Mouse (Mus musculus): Measurements from ENCODE around the gene Itfg2. TPM values are rescaled to one million over a fixed set of nuclear protein-coding genes. Genes with fewer than 3 reads are reported as not detected.

Gene Itfg2
- total and polyA plus RNA-seq, 3 experiments = 8.0 to 45.1 (median 17.9) TPM

DNA sequence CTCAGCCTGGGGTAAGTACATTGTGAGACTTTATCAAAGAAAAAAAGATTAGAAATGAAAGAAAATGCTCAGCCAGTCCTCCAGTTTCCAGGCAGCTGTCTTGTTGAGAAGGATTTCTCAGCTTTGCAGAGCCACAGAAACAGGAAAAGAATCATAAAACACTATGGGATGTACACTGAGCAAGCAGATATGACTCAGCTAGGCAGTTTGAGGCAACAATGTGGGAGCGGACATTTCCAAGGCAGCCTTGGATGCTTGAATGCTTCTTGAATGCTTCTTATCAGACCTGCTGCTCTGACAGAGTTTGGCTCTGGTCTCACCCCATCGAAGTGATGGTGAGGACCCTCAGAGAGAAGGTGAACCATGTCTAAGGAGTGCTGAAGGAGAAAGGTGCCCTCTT is 3.7 kb downstream of the Itfg2 start:
- Histone ChIP-seq H3K9ac (ENCODE audit: insufficient read depth, low read depth) (no peak overlapping the region), H3K4me3 (replicated peaks in 1 of 3; ENCODE audit: low read depth in 2 of 3, low read length in 2 of 3, poor library complexity in 1 of 3) (no peak overlapping the region), H3K27ac (ENCODE audit: insufficient read depth, low read depth) (no peak overlapping the region), H3K4me1 (ENCODE audit: control insufficient read depth in 1 of 2, insufficient read depth in 2 of 2) (peaks cover under 1 to 20% of the 10 kb centered on the region in 2 experiments; a peak in 3 of 4 replicates), H3K79me2 (replicated peaks; ENCODE audit: control insufficient read depth, extremely low read depth, insufficient read depth, poor library complexity, severe bottlenecking) (peaks cover 21% of the 10 kb centered on the region), H3K27me3 (replicated peaks) (no peaks in the 10 kb centered on the region), H3K4me2 (ENCODE audit: insufficient read depth, low read depth, poor library complexity, severe bottlenecking) (no peak overlapping the region), H3K36me3 (replicated peaks in 1 of 2; ENCODE audit: control insufficient read depth in 1 of 2, insufficient read depth in 1 of 2, low read length in 1 of 2) (peaks cover 4 to 37% of the 10 kb centered on the region in 2 experiments), H3K9me3 (replicated peaks; ENCODE audit: low read length) (no peaks in the 10 kb centered on the region)
- in situ Hi-C loops (cut with MboI; ENCODE audit: low pct_ligation_motif_present, low pct_unique_long_range_greater_than_20kb, low sequenced_read_pairs) = no loop called here
- TF ChIP-seq CTCF (conservative IDR thresholded peaks at IDR 0.05 in 1 of 2, IDR thresholded peaks at IDR 0.05 in 1 of 2; ENCODE audit: low read depth in 2 of 2, low read length in 2 of 2) = no peak
- DNase-seq (ENCODE audit: extremely low read depth) = no peak
- dilution Hi-C loops (cut with MboI; ENCODE audit: extremely low pct_ligation_motif_present, extremely low pct_unique_long_range_greater_than_20kb, low sequenced_read_pairs) = no loop called here

DNA sequence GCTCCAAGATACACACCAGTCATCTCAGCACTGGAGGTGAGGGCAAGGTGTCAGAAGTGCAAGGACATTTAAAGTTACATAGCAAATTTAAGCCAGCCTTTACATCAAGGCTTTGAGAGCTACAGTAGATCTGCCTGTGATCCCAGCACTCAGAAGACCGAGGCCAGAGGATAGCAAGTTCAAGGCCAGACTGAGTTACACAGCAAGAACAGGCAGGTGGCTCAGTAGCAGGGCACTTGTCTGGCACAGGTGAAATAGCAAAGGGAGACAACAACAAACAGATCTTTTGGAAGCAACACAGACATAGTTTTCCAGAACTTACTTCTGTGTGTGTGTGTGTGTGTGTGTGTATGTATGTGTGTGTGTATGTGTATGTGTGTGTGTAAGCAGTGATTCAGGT is 6.7 kb downstream of the Itfg2 start:
- H3K79me2 ChIP-seq (replicated peaks; ENCODE audit: control insufficient read depth, extremely low read depth, insufficient read depth, poor library complexity, severe bottlenecking) = peaks cover 16% of the 10 kb centered on the region
- peaks cover 19 to 55% of the 10 kb centered on the region in 2 experiments for H3K36me3 ChIP-seq (replicated peaks in 1 of 2; ENCODE audit: control insufficient read depth in 1 of 2, insufficient read depth in 1 of 2, low read length in 1 of 2)
- TF ChIP-seq TBP (conservative IDR thresholded peaks at IDR 0.05; ENCODE audit: low read depth, low read length) (no peak), IRF4 (IDR thresholded peaks at IDR 0.05; ENCODE audit: low read depth, low read length) (no peak), POLR2AphosphoS2 (IDR thresholded peaks at IDR 0.05; ENCODE audit: low read depth, low read length) (no peak), CTCF (conservative IDR thresholded peaks at IDR 0.05 in 1 of 2, IDR thresholded peaks at IDR 0.05 in 1 of 2; ENCODE audit: low read depth in 2 of 2, low read length in 2 of 2) (no peak), MAFK (IDR thresholded peaks at IDR 0.05; ENCODE audit: insufficient replicate concordance, low read length) (no peak), CHD1 (IDR thresholded peaks at IDR 0.05; ENCODE audit: low read depth, low read length) (no peak), ZMIZ1 (IDR thresholded peaks at IDR 0.05; ENCODE audit: low read depth, low read length) (no peak), GABPA (IDR thresholded peaks at IDR 0.05; ENCODE audit: insufficient replicate concordance, low read depth, low read length) (no peak), NELFE (IDR thresholded peaks at IDR 0.05; ENCODE audit: low read depth, low read length) (no peak), MXI1 (IDR thresholded peaks at IDR 0.05; ENCODE audit: low read depth, low read length) (no peak), JUN (IDR thresholded peaks at IDR 0.05; ENCODE audit: insufficient read depth, low read depth, low read length) (no peak), USF1 (IDR thresholded peaks at IDR 0.05; ENCODE audit: low read depth, low read length) (no peak), SIN3A (IDR thresholded peaks at IDR 0.05; ENCODE audit: low read length) (no peak)
- in situ Hi-C loops (cut with MboI; ENCODE audit: low pct_ligation_motif_present, low pct_unique_long_range_greater_than_20kb, low sequenced_read_pairs) = no loop called here
- H3K4me1 ChIP-seq (ENCODE audit: control insufficient read depth in 1 of 2, insufficient read depth in 2 of 2) = peaks cover 5 to 21% of the 10 kb centered on the region in 2 experiments
- H3K4me3 ChIP-seq (replicated peaks in 1 of 3; ENCODE audit: low read depth in 2 of 3, low read length in 2 of 3, poor library complexity in 1 of 3) = no peak overlapping the region
- H3K4me2 ChIP-seq (ENCODE audit: insufficient read depth, low read depth, poor library complexity, severe bottlenecking) = no peak overlapping the region
- H3K9ac ChIP-seq (ENCODE audit: insufficient read depth, low read depth) = no peak overlapping the region
- H3K27me3 ChIP-seq (replicated peaks) = no peaks in the 10 kb centered on the region
- no peaks in the 10 kb centered on the region for H3K9me3 ChIP-seq (replicated peaks; ENCODE audit: low read length)
- H3K27ac ChIP-seq (ENCODE audit: insufficient read depth, low read depth) = no peak overlapping the region
- dilution Hi-C loops (cut with MboI; ENCODE audit: extremely low pct_ligation_motif_present, extremely low pct_unique_long_range_greater_than_20kb, low sequenced_read_pairs) = no loop called here
- DNase-seq (ENCODE audit: extremely low read depth) = no peak

DNA sequence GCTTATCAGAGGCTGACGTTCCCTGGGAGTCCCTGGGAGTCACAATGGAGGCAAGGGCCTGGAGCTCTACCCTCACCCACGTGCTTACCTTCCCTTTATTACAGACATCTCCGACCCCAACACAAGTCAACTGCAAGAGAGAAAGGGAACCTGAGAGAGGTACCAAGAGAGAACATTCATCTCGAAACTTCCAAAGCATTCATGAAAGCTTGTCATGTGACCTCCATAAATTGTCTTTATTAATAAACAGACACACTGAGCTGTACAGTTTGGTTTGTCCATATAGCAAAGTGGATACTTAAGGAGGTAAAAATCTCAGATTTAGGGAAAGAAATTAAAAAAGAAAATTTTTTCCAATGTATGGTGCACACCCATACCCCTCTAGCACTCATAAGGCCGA is 8.6 kb downstream of the Itfg2 start:
- Histone ChIP-seq H3K9ac (ENCODE audit: insufficient read depth, low read depth) (no peak overlapping the region), H3K9me3 (replicated peaks; ENCODE audit: low read length) (no peaks in the 10 kb centered on the region), H3K27ac (ENCODE audit: insufficient read depth, low read depth) (no peak overlapping the region), H3K27me3 (replicated peaks) (no peaks in the 10 kb centered on the region), H3K79me2 (replicated peaks; ENCODE audit: control insufficient read depth, extremely low read depth, insufficient read depth, poor library complexity, severe bottlenecking) (peaks cover 7% of the 10 kb centered on the region), H3K36me3 (replicated peaks in 1 of 2; ENCODE audit: control insufficient read depth in 1 of 2, insufficient read depth in 1 of 2, low read length in 1 of 2) (peaks cover 33 to 65% of the 10 kb centered on the region in 2 experiments), H3K4me1 (ENCODE audit: control insufficient read depth in 1 of 2, insufficient read depth in 2 of 2) (peaks cover 5 to 11% of the 10 kb centered on the region in 2 experiments), H3K4me3 (replicated peaks in 1 of 3; ENCODE audit: low read depth in 2 of 3, low read length in 2 of 3, poor library complexity in 1 of 3) (no peak overlapping the region), H3K4me2 (ENCODE audit: insufficient read depth, low read depth, poor library complexity, severe bottlenecking) (peak overlapping the region; percentile 10; the same call in 1 of the 2 replicates)
- dilution Hi-C loops (cut with MboI; ENCODE audit: extremely low pct_ligation_motif_present, extremely low pct_unique_long_range_greater_than_20kb, low sequenced_read_pairs) (no loop called here), in situ Hi-C loops (cut with MboI; ENCODE audit: low pct_ligation_motif_present, low pct_unique_long_range_greater_than_20kb, low sequenced_read_pairs) (no loop called here)
- peak; percentile 43; the same call in 1 of the 2 replicates for TF ChIP-seq JUN (IDR thresholded peaks at IDR 0.05; ENCODE audit: insufficient read depth, low read depth, low read length)
- peak; percentile 52 for TF ChIP-seq USF2 (conservative IDR thresholded peaks at IDR 0.05; ENCODE audit: low read depth, low read length)
- TF ChIP-seq POLR2A (IDR thresholded peaks at IDR 0.05; ENCODE audit: low read depth, low read length) = no peak
- peak; percentile 44; the same call in 1 of the 2 replicates for TF ChIP-seq MYC (IDR thresholded peaks at IDR 0.05; ENCODE audit: low read depth, low read length)
- TF ChIP-seq RCOR1 (conservative IDR thresholded peaks at IDR 0.05; ENCODE audit: low read depth, low read length) = no peak
- TF ChIP-seq EP300 (IDR thresholded peaks at IDR 0.05; ENCODE audit: low read length) = peak; percentile 13; the same call in 1 of the 2 replicates
- TF ChIP-seq KAT2A (IDR thresholded peaks at IDR 0.05; ENCODE audit: insufficient replicate concordance, low read length) = no peak
- TF ChIP-seq JUND (conservative IDR thresholded peaks at IDR 0.05; ENCODE audit: low read depth, low read length) = peak; percentile 68; the same call in 1 of the 2 replicates
- TF ChIP-seq IRF4 (IDR thresholded peaks at IDR 0.05; ENCODE audit: low read depth, low read length) = peak; percentile 73
- TF ChIP-seq ZC3H11A (IDR thresholded peaks at IDR 0.05; ENCODE audit: low read depth, low read length) = no peak
- no peak for TF ChIP-seq HCFC1 (IDR thresholded peaks at IDR 0.05; ENCODE audit: low read depth, low read length)
- no peak for TF ChIP-seq TCF12 (IDR thresholded peaks at IDR 0.05; ENCODE audit: low read depth, low read length)
- peak; percentile 55 for TF ChIP-seq USF1 (IDR thresholded peaks at IDR 0.05; ENCODE audit: low read depth, low read length)
- TF ChIP-seq CTCF (conservative IDR thresholded peaks at IDR 0.05 in 1 of 2, IDR thresholded peaks at IDR 0.05 in 1 of 2; ENCODE audit: low read depth in 2 of 2, low read length in 2 of 2) = no peak
- TF ChIP-seq NELFE (IDR thresholded peaks at IDR 0.05; ENCODE audit: low read depth, low read length) = no peak
- peak; percentile 70; the same call in 1 of the 2 replicates for TF ChIP-seq BHLHE40 (IDR thresholded peaks at IDR 0.05; ENCODE audit: low read depth, low read length)
- no peak for DNase-seq (ENCODE audit: extremely low read depth)
